Mouse (Mus musculus) liver, embryonic 14.5 days (tissue): Measurements from ENCODE around the gene Sfi1.
"Not testable (repeated sequence)": the region's sequence is repeated elsewhere in the genome, so short reads cannot be mapped to it uniquely, and the experiment has no call there.

Experiments
- CTCF ChIP-seq: IDR thresholded peaks from 2 replicates; pipeline ENCODE4 v1.5.1; 2016; ENCODE audit warnings: antibody characterized with exemption, low read depth, control low read depth
- EP300 ChIP-seq: IDR thresholded peaks from 2 replicates; pipeline ENCODE4 v1.6.1; 2016; ENCODE audit warnings: antibody characterized with exemption, low read depth

DNA sequence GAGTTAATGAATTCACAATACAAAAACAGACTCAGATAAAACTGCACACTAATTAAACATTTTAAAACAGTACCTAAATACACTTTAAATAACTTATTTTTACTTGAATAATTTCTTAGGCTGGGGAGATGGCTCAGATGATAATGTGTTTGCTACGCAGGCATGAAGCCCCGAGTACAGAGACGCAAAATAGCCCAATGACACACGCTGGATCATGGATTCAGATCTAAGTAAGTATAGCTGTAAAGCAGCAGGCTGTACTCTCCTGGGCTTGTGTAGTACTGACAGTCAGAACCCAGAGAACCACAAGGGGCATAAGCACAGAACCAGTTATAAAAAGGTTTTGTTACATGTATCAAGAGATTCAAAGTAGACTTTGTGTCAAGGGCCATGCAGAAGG lies 26.1 kb downstream of the Sfi1 start:
- not testable (repeated sequence) for TF ChIP-seq CTCF, EP300
